Mouse (Mus musculus) thymus, postnatal 0 days (tissue): ENCODE measurements around the gene Cldn10. TPM values are rescaled to one million over a fixed set of nuclear protein-coding genes. Genes with fewer than 3 reads are reported as not detected.
A peak's percentile ranks its signal among the peaks of the same experiment; 100 is the strongest.

Experiments
- DNase-seq: peaks from one replicate; pipeline ENCODE4 v3.0.0-alpha.2; 2015; ENCODE audit warnings: low spot score
- polyA plus RNA-seq: library from polyadenylated mRNA; unstranded; fragments of >200 nt; fragmentation: Nextera tagmentation; extraction: Ambion mirVana; gene quantifications from 2 replicates; pipeline ENCODE4 v1.2.1, GENCODE M21; 2015

Gene Cldn10
- polyA plus RNA-seq, 1 experiment from 2014 or later = 1.7 TPM

GRCm38 (mm10) chr14:118862253-118862652 lies 74.5 kb downstream of the Cldn10 start:
- DNase-seq = no peak

DNA sequence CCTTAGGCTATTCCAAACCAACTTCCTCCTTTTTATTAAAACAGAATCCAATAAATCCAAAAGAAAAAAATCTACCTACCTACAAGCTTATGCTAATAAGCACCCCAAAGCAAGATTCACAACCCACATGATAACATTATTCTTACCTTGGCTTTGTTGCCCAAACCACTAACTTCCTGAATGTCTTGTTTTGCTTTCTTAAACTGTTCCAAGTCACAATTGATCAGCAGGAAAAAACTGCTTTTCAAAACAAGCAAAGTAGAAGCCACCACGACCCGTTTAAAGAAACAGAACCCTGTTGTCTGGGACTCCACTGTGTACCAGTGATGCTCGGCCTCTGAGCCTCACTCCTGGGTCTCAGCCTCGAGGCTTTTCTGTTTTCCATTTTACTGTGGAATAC lies 77.2 kb downstream of the Cldn10 start:
- peak; percentile 39 for DNase-seq

GRCm38 (mm10) chr14:118866014-118866811 lies 78.5 kb downstream of the Cldn10 start:
- DNase-seq = no peak

GRCm38 (mm10) chr14:118867366-118867765 lies 79.7 kb downstream of the Cldn10 start:
- no peak for DNase-seq

DNA sequence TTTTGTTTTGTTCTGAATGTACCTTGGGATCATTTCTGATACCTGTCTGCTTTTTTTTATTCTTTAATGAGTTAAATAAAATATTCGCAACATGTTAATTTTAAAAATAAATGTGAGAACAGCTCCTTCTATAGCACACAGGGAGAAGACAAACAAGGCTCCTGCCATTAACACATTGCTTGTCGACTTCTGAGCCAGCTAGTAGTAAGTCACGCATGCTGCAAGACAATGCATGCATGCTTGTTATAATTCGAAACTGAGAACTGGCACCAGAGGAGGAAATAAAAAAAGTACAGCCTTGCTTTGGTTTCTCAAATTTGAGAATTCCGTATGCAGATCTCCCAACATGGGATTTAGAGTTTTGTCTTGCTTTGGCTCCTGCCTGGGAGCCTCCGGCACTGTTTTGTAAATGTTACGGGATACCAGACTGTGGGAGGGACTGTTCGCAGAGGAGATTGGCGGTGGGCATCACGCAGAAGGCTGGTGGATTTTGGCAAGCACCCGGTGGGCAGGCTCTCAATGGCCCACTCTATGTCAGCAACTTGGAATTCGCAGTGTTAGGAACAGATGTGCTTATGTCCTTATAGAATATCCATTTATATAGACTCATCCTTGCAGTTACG lies 80.5 kb downstream of the Cldn10 start:
- DNase-seq = no peak

DNA sequence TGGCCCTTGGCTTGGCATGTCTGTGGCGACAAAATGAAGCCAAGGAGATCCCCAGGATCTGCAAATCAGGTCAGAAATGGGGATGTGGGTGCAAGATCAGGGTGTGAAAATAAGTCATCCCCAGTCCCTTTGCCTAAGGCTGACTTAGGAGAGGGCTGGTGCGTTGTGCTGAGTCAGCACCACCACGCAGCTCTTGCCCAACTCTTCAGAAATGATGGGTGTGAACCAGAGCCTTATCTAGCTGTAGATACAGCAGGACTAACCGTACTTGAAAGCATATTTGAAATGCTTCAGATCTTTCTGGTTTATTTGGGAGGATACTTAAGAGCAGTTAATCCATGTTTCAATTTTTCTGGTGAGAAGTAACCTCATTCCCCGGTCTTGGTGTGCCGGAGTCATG lies 82.0 kb downstream of the Cldn10 start:
- no peak for DNase-seq

- no peak for DNase-seq
Measured at GRCm38 (mm10) chr14:118874126-118874525, 86.4 kb downstream of the Cldn10 start.

DNA sequence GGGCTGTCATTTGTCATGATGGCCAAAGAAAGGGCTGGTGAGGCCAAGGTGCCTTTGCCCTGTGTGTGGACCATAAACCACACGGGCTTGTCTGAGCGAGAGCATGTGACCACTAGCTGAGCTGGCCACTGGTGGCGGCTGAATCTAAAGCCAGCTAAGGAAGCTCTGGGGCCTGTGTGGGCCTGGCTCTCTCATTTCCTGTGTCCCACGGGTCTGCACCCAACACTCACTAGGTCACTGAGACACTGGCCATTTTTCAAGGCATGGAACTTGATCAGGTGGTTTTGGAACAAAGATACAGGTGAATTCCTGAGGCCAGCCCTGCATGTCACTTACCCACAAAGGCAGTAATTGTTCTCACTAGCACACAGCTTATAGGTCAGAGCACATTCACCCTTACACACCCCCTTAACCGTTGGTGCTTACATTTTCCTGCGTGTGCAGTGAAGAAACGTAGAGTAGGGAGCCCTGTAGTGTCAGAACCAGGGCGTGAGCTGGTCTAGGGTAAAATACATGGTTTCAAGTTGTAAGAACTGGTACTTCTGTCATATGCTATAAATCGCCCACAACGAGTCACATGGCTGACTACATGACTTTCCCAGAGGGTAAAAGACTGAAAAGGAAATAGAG lies 87.2 kb downstream of the Cldn10 start:
- no peak for DNase-seq

GRCm38 (mm10) chr14:118878346-118878910 lies 90.7 kb downstream of the Cldn10 start:
- no peak for DNase-seq

GRCm38 (mm10) chr14:118880696-118881095 lies 93.0 kb downstream of the Cldn10 start:
- DNase-seq = no peak

DNA sequence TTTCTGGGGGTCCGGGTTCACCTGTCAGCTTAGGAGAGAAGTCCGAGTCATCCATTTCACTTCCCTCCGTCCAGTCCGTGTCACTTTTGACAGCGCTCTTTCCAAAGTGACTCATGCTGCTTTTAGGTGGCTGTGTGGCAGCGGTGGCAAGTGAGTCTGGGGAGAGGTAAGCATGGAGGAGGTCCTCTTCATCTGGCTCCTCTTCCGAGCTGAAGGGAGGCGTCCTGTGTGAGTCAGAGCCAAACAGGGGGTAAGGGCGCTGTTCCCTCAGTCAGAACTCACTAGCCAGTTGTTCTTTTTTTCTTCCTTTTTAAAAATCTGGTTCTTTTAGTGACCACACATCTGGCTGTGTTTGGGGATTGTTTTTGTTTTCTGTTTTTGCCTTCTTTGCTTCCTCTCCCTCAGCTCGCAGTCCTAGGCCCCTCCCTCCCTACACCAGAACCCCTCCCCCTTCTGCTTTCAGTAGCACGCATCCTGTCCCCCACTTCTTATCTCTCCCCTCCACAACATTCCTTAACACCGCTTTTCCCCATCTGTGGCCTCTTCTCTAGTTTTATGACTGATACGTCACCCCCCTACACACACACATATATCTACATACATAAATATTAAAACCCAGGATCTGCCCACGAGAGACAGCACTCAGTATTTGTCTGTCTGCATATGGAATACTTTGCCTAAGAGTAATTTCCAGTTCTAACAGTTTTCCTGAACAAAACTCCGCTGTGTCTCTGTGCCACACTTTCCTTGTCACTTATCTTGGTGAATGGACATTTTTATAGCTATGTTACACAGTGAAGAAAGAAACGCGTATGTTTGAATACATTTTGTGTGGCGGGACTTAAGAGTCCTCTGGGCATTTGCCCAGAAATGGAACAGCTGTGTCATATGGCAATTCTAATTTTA lies 95.9 kb downstream of the Cldn10 start:
- no peak for DNase-seq

DNA sequence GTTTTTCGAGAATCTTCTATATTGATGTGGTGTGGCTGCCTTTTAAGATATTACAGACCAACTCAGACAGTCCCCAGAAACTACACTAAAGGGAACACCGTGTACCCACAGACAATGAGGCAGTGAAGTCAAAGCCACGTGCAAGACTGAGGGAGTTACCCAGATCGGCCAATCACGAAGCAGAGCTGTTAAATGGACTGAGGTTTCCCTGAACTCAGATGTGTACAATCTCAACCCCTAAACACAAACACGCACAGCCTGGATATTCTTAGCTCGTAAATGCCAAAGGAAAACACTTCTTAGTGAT lies 96.5 kb downstream of the Cldn10 start:
- no peak for DNase-seq

DNA sequence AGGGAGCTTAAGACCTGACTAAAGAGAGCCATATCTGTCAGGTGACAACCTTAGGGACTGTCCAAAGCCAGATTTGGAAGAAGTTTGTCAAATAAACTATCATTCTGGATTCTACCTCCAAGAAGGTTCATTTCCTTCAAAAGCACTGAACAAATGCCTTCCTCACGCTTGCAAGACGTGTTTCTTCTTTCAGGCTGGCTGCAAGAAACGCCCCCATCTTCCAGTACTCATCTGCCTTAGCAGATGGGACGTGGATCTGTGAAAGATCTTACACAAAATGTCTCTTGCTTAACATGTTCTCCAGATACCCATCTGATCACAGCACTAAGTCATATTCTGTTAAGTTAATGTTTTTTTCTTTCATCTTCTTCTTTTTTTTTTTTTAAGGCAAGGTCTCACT lies 102.4 kb downstream of the Cldn10 start:
- no peak for DNase-seq

GRCm38 (mm10) chr14:118895228-118895627 lies 107.5 kb downstream of the Cldn10 start:
- DNase-seq = no peak

- DNase-seq = no peak
Measured at GRCm38 (mm10) chr14:118895655-118896054, 107.9 kb downstream of the Cldn10 start.

DNA sequence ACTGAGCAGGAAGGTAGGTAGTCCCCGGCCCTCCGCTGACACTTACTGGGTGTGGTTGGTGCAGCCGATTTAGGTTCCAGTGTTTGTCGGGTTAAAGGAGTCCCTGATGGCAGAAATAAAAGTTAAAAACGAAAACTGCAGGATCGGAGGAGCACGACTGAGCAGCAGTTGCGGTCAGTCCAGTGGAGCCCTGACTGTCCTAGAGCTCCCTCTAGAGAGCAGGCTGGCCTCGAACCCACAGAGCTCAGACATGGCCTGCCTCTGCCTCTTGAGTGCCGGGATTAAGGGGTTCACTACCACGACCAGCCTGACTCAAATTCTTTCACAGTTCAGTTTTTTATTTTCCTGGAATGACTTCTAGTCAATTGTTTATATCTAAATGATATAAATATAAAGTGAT lies 112.2 kb downstream of the Cldn10 start:
- no peak for DNase-seq

DNA sequence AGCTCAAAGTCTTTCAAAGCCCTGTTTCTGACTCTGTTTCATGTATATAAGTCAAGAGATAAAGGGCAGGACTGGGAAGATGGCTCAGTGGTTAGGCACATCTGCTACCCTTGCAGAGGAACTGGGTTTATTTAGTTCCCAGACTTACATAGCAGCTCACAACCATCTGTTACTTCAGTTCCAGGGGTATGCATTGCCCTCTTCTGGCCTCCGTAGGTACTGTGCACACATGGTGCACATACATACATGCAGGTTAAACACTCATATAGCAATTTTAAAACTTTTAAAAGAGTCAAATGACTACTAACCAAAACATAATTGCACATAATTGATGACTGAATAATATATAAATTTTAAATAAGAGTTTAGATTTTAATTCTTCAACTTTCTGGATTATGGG lies 113.2 kb downstream of the Cldn10 start:
- no peak for DNase-seq

DNA sequence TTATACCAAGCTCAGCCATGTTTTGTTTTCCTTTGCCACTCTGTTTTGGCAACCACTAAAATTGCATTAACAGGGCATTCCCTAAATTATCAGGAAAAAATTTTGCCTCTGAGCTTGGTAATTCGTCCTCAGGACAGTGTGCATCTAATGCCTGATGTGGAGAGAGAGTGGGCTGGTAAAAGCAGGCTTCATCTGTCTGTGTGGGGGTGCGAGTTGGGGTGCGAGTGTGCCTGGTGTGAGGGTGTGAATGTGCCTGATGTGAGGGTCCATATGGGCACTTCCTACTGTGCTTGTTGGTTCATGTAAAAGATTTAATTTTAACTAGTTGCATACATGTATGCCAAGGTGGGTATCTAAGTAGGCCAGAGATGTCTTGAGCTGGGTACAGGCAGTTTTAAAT lies 115.7 kb downstream of the Cldn10 start:
- no peak for DNase-seq

- DNase-seq = no peak
Measured at GRCm38 (mm10) chr14:118903867-118904562, 116.3 kb downstream of the Cldn10 start.

DNA sequence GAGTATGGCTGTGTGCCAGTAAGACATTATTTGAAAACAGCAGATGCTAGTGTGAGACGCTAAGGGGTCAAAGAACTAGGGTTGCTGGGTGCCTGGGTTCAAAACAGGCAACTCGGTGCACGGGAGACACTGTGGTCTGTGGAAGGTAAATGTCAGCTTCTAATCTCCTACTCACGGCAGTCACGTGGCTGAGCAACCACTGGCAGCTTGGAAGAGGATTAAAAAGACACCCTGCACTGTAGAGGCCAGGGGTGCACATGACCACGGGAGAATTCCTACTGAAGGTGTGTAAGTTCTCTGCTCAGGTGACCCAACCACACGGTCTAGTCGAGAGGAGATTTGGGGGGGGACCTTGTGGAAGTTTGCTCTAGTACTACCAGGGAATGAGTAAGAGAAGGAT lies 119.9 kb downstream of the Cldn10 start:
- DNase-seq = no peak

DNA sequence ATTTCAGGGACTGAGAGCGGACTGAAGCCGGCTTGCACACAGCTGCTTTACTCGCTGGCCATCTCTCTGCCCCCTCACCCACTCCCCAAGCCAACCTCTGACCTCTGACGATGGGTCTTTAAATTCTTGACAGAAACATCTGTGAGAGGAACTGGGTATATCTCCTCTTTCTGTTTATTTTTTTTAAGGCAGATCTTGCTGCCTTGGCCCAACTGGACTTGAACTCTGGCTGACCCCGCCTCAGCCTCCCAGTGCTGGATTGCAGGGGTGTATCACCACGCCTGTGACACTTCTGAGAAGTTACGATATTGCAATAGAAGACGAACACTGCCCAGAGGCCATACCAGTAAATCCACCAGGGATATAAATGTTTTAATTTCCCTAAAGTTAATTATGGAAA lies 122.2 kb downstream of the Cldn10 start:
- no peak for DNase-seq
